Mouse (Mus musculus) G1E (cell line): ENCODE data around the gene Aloxe3. TPM values are rescaled to one million over a fixed set of nuclear protein-coding genes. Genes with fewer than 3 reads are reported as not detected.

Experiments used
- ATAC-seq: 2 replicates; pipeline ENCODE4 v1.8.0; 2016; ENCODE audit warnings: mild to moderate bottlenecking; ENCODE audit not compliant: insufficient number of reproducible peaks, poor library complexity, low FRiP score, severe bottlenecking; ENCODE audit errors: extremely low read depth
- DNase-seq: peaks from one replicate; pipeline ENCODE4 v3.0.0; 2012; ENCODE audit warnings: low spot score
- H3K27me3 ChIP-seq: 2 replicates; pipeline ENCODE4 v1.6.1; 2012; ENCODE audit warnings: mild to moderate bottlenecking, low read length, inconsistent platforms; ENCODE audit not compliant: insufficient read depth
- H3K36me3 ChIP-seq: replicated peaks from 2 replicates; pipeline ENCODE3; 2012; ENCODE audit warnings: mild to moderate bottlenecking, inconsistent platforms
- H3K4me1 ChIP-seq: 2 replicates; pipeline ENCODE4 v1.6.1; 2012; ENCODE audit warnings: low read depth, low read length, inconsistent platforms, mixed read lengths; ENCODE audit not compliant: insufficient read depth
- H3K4me3 ChIP-seq: 2 replicates; pipeline ENCODE4 v1.5.1; 2012; ENCODE audit warnings: low read depth, mild to moderate bottlenecking, inconsistent platforms, low read length, moderate library complexity, mixed read lengths
- H3K9me3 ChIP-seq: replicated peaks from 2 replicates; pipeline ENCODE4 v1.6.1; 2012; ENCODE audit warnings: inconsistent platforms
- CTCF ChIP-seq: IDR thresholded peaks from 2 replicates; pipeline ENCODE4 v1.5.1; 2012; ENCODE audit warnings: low read depth, low read length, inconsistent platforms, mixed read lengths
- GATA1 ChIP-seq: IDR thresholded peaks from 2 replicates; pipeline ENCODE4 v1.6.1; 2012; ENCODE audit warnings: borderline replicate concordance, low read length, inconsistent platforms, mixed read lengths
- GATA2 ChIP-seq: IDR thresholded peaks from 2 replicates; pipeline ENCODE4 v1.6.1; 2012; ENCODE audit warnings: low read depth, low read length, inconsistent platforms, borderline replicate concordance
- POLR2AphosphoS5 ChIP-seq: IDR thresholded peaks from 2 replicates; pipeline ENCODE4 v1.6.1; 2012; ENCODE audit warnings: low read depth, low read length, inconsistent platforms; ENCODE audit not compliant: insufficient replicate concordance
- TAL1 ChIP-seq: conservative IDR thresholded peaks from 2 replicates; pipeline ENCODE4 v1.6.1; 2012; ENCODE audit warnings: low read depth, low read length, inconsistent platforms, mixed read lengths
- polyA plus RNA-seq: library from polyadenylated mRNA; stranded (reverse); fragments of >175 nt; gene quantifications from 2 replicates; pipeline ENCODE4 v1.2.3, GENCODE M21; 2012
- total RNA-seq, 2 experiments: library from RNA; stranded (forward) in 1 of 2; stranded (reverse) in 1 of 2; fragments of 200-1000 nt in 1 of 2; fragments of >200 nt in 1 of 2; fragmentation: Nextera tagmentation in 1 of 2; gene quantifications; 2 replicates each; pipeline ENCODE4 v1.2.3; 2014 to 2017

The Aloxe3 gene
- total and polyA plus RNA-seq, 3 experiments, result 0.16 TPM; not detected in 2

DNA sequence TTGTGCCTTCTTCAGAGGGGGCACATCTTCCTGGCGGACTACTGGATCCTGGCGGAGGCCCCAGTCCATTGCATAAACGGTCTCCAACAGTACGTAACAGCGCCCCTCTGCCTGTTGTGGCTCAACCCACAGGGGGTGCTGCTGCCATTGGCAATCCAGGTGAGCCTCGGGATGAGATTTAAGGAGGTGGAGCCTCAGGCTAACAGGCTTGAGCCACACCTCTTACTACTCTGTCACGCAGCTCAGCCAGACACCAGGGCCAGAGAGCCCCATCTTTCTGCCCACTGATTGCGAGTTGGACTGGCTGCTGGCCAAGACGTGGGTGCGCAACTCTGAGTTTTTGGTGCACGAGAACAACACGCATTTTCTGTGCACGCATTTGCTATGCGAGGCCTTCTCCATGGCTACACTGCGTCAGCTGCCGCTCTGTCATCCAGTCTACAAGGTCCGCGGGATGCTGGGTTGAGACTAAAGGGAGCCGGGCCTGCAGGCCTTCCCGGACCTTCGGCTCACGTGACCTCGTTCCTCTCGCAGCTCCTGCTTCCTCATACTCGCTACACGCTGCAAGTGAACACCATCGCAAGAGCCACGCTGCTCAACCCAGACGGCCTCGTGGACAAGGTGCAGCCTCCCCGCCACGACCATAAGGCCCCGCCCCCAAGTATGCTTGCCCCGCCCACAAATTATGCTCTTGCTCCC is 8.4 kb downstream of the Aloxe3 start:
- ATAC-seq, result no peak
- TF ChIP-seq POLR2AphosphoS5 (no peak), GATA2 (no peak), TAL1 (no peak), CTCF (no peak), GATA1 (no peak)
- Histone ChIP-seq H3K4me1 (peaks cover 5% of the 10 kb centered on the region), H3K9me3 (no peaks in the 10 kb centered on the region), H3K36me3 (no peaks in the 10 kb centered on the region), H3K27me3 (peaks cover 39% of the 10 kb centered on the region), H3K4me3 (no peak overlapping the region)
- no peak for DNase-seq

DNA sequence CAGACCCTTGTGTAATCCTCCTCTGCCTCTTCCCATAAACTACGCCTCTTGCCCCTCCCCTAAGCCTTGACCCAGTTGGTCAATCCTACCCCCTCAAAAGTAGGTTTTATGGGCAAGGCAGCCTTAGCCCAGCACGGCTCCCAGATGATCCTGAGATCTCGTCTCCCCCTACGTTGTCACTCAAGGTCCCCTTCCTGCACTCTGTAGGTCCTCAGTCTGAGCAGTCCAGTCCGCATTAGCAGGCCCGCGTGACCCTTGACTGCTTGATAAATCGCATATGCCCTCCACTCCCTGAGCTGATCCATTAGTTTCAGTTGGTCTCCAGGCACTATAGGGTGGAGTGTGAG is 8.9 kb downstream of the Aloxe3 start:
- no peaks in the 10 kb centered on the region for H3K36me3 ChIP-seq
- peaks cover 41% of the 10 kb centered on the region for H3K27me3 ChIP-seq
- no peak for DNase-seq
- no peak for TF ChIP-seq GATA1
- TF ChIP-seq POLR2AphosphoS5, result no peak
- TF ChIP-seq GATA2, result no peak
- no peak for TF ChIP-seq CTCF
- TF ChIP-seq TAL1, result no peak
- no peak for ATAC-seq
- H3K4me1 ChIP-seq, result peaks cover 5% of the 10 kb centered on the region
- no peak overlapping the region for H3K4me3 ChIP-seq
- H3K9me3 ChIP-seq, result no peaks in the 10 kb centered on the region

DNA sequence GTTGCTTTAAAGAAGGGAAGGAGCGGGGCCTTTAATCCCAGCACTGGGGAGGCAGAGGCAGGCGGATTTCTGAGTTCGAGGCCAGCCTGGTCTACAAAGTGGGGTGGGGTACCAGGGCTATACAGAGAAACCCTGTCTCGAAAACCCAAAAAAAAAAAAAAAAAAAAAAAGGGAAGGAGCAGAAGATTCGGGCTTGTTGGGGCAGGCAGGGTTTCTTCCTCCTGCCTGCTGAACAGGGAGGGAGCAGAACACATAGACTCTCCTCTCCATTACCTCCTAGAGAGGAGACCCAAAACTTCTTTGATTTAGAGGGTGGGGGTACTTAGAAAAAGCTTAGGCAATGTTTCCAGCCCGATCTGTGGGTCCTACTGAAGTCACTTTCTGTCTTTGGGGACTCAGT is 9.7 kb downstream of the Aloxe3 start:
- Histone ChIP-seq H3K4me3 (no peak overlapping the region), H3K9me3 (no peaks in the 10 kb centered on the region), H3K36me3 (no peaks in the 10 kb centered on the region), H3K4me1 (peaks cover 5% of the 10 kb centered on the region), H3K27me3 (peaks cover 42% of the 10 kb centered on the region)
- ATAC-seq (no peak), DNase-seq (no peak)
- no peak for TF ChIP-seq GATA1
- TF ChIP-seq TAL1, result no peak
- TF ChIP-seq GATA2, result no peak
- TF ChIP-seq POLR2AphosphoS5, result no peak
- no peak for TF ChIP-seq CTCF

DNA sequence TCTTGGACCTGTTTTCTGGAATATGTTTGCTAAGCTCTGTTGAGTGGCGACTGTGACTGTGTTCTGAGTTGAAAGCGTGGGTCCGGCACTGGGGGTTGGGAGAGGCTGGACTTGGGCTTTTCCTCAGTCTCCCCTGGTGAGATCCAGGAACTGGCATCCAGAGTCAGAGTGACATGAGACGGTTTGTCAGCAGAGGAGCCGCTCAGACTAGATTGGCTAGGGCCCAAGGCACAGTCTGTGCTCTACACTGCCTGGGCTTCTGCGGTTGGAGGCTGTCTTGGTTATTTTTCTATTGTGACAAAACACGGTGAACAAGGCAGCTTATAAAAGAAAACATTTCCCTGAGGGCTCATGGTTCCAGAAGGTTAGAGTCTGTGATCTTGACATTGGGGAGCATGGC is 21.9 kb downstream of the Aloxe3 start:
- Histone ChIP-seq H3K27me3 (peaks cover 41% of the 10 kb centered on the region), H3K36me3 (no peaks in the 10 kb centered on the region), H3K9me3 (no peaks in the 10 kb centered on the region), H3K4me1 (peaks cover 2% of the 10 kb centered on the region; the same call in 1 of the 2 replicates), H3K4me3 (no peak overlapping the region)
- ATAC-seq (no peak), DNase-seq (no peak)
- TF ChIP-seq TAL1 (no peak), CTCF (no peak), GATA1 (no peak), GATA2 (no peak), POLR2AphosphoS5 (no peak)

DNA sequence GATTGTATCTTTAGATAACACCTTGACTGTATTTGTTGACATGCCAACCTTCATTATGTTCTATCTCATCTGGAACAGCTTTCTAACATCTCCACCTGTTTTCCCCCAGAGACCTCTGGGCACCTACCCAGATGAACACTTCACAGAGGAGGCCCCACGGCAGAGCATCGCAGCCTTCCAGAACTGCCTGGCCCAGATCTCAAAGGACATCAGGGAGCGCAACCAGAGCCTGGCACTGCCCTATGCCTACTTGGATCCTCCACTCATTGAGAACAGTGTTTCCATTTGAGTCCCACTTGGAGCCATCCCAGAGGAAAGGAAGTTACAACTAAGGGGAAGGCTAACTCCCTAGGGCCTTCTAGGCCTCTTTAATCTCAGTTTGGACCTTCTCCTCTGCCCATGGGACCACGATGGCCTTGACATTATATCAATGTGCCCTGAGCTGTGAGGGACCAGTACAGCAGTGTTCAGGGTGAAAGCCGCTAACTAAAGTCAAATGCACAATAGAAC is 22.8 kb downstream of the Aloxe3 start:
- H3K4me3 ChIP-seq, result no peak overlapping the region
- TF ChIP-seq TAL1, result no peak
- no peak for TF ChIP-seq GATA2
- TF ChIP-seq POLR2AphosphoS5, result no peak
- no peak for TF ChIP-seq CTCF
- no peak for TF ChIP-seq GATA1
- ATAC-seq, result no peak
- H3K4me1 ChIP-seq, result peaks cover 2% of the 10 kb centered on the region; the same call in 1 of the 2 replicates
- peaks cover 41% of the 10 kb centered on the region for H3K27me3 ChIP-seq
- no peaks in the 10 kb centered on the region for H3K9me3 ChIP-seq
- no peaks in the 10 kb centered on the region for H3K36me3 ChIP-seq
- DNase-seq, result no peak

DNA sequence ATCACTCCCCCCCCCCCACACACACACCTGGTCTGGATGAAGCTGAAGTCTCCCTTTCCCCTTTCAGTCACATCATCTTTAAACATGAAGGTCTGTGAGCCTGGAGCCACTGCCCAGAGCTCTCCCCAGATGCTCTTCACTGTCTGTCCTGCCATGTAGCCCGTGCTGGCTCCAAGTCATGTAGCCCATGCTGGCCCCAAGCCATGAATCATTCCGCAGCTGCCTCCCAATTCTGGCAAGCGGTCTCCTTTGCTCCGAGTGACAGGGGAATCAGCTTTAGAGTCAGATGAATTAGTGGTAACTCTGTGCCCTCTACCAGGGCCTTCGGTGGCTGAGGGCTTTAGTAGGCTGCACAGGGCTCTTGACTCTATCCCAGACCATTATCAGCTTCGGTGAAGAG is 24.0 kb downstream of the Aloxe3 start:
- ATAC-seq, result no peak
- Histone ChIP-seq H3K9me3 (no peaks in the 10 kb centered on the region), H3K4me1 (peaks cover 2% of the 10 kb centered on the region; the same call in 1 of the 2 replicates), H3K4me3 (no peak overlapping the region), H3K36me3 (no peaks in the 10 kb centered on the region), H3K27me3 (peaks cover 50% of the 10 kb centered on the region)
- no peak for DNase-seq
- TF ChIP-seq TAL1, result no peak
- TF ChIP-seq GATA1, result no peak
- no peak for TF ChIP-seq POLR2AphosphoS5
- TF ChIP-seq GATA2, result no peak
- TF ChIP-seq CTCF, result no peak
